Mouse (Mus musculus) lung, adult 2 months (tissue): ENCODE results near the gene Ncoa1.

Experiments used
- CTCF ChIP-seq: fragments of 200-500 bp; IDR thresholded peaks from 2 replicates; pipeline ENCODE4 v1.5.1; 2011; ENCODE audit warnings: mild to moderate bottlenecking, low read length, control low read depth; ENCODE audit not compliant: insufficient read depth
- POLR2A ChIP-seq: fragments of 200-500 bp; IDR thresholded peaks from 2 replicates; pipeline ENCODE4 v1.6.1; 2011; ENCODE audit warnings: low read depth, mild to moderate bottlenecking, control low read depth, low read length, borderline replicate concordance; ENCODE audit errors: extremely low read depth

DNA sequence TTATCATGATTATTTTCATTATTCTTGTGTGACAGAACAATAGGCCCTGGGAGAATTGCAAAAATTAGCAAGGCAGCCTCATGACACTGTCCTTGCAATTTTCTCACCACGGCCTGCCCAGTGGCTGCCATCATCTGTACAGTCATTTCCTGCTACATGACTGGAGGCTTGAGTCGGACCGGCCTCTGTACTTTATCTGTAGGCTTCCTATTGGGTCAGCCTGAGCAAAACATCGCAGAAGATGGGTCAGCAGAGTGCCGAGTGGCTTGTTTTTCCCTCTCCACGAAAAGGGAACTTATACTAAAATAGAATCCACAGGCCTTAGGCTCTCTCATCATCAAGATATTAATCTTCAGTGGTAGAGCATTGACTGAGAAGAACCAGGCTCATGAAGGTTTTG is 28.3 kb upstream of the Ncoa1 start:
- no peak for TF ChIP-seq POLR2A
- TF ChIP-seq CTCF, result no peak
